Mouse (Mus musculus): ENCODE results near the gene 3110082I17Rik. TPM values are rescaled to one million over a fixed set of nuclear protein-coding genes. Genes with fewer than 3 reads are reported as not detected.
A peak's percentile ranks its signal among the peaks of the same experiment; 100 is the strongest.

The 3110082I17Rik gene
- polyA plus RNA-seq, 1 experiment from 2014 or later: 12.7 TPM

DNA sequence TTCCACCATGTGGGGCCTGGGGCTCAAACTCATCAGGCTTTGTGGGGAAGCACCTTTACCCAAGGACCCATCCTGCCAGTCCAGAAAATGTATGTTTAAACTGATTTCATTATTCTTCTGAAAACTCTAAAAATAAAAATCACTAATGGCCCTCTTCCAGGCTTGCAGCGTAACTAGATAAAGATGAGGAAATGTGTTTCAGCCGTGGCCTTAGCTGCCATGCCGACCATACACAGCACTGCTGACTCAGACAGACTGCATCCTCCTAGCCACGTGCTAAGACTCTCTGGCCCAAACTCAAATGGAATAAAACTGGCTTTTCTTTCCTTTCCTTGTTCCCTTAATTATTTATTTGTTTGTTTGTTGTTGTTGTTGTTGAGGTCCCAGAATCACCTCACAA, 4.5 kb upstream of the 3110082I17Rik start:
- H3K27me3 ChIP-seq (ENCODE audit: control insufficient read depth, insufficient read depth, low read length): no peaks in the 10 kb centered on the region
- H3K9me3 ChIP-seq (ENCODE audit: control insufficient read depth, low read length): no peaks in the 10 kb centered on the region
- no peak overlapping the region for H3K27ac ChIP-seq
- H3K4me2 ChIP-seq (replicated peaks): no peak overlapping the region
- H3K9ac ChIP-seq: no peak overlapping the region
- 69% methylated on average over 4 of the region's 4 CpGs for WGBS
- no peak overlapping the region for H3K4me3 ChIP-seq (replicated peaks; ENCODE audit: low read length)
- no peak for ATAC-seq (ENCODE audit: low FRiP score)
- H3K36me3 ChIP-seq (replicated peaks; ENCODE audit: control insufficient read depth, insufficient read depth): no peaks in the 10 kb centered on the region
- H3K4me1 ChIP-seq (replicated peaks; ENCODE audit: control insufficient read depth, insufficient read depth, low read length): peaks cover 2% of the 10 kb centered on the region
- no peak for DNase-seq (ENCODE audit: low spot score)

GRCm38 (mm10) chr5:139459938-139460337, 389 bp downstream of the 3110082I17Rik start:
- DNase-seq (ENCODE audit: low spot score): no peak
- Histone ChIP-seq H3K27me3 (ENCODE audit: control insufficient read depth, insufficient read depth, low read length) (no peaks in the 10 kb centered on the region), H3K4me1 (replicated peaks; ENCODE audit: control insufficient read depth, insufficient read depth, low read length) (peaks cover 8% of the 10 kb centered on the region), H3K27ac (no peak overlapping the region), H3K36me3 (replicated peaks; ENCODE audit: control insufficient read depth, insufficient read depth) (peaks cover 8% of the 10 kb centered on the region; the same call in 1 of the 2 replicates), H3K9me3 (ENCODE audit: control insufficient read depth, low read length) (no peaks in the 10 kb centered on the region), H3K9ac (peak overlapping the region; percentile 65), H3K4me2 (replicated peaks) (peak overlapping the region; percentile 82), H3K4me3 (replicated peaks; ENCODE audit: low read length) (peak overlapping the region; percentile 63)
- 9% methylated on average over 10 of the region's 10 CpGs for WGBS
- no peak for ATAC-seq (ENCODE audit: low FRiP score)

GRCm38 (mm10) chr5:139457241-139457640, 3.1 kb downstream of the 3110082I17Rik start:
- no peaks in the 10 kb centered on the region for H3K9me3 ChIP-seq (ENCODE audit: control insufficient read depth, low read length)
- no peak overlapping the region for H3K4me2 ChIP-seq (replicated peaks)
- peaks cover 8% of the 10 kb centered on the region for H3K4me1 ChIP-seq (replicated peaks; ENCODE audit: control insufficient read depth, insufficient read depth, low read length)
- H3K27ac ChIP-seq: no peak overlapping the region
- H3K36me3 ChIP-seq (replicated peaks; ENCODE audit: control insufficient read depth, insufficient read depth): peaks cover 22% of the 10 kb centered on the region
- H3K4me3 ChIP-seq (replicated peaks; ENCODE audit: low read length): no peak overlapping the region
- DNase-seq (ENCODE audit: low spot score): no peak
- H3K9ac ChIP-seq: no peak overlapping the region
- 96% methylated on average over 8 of the region's 8 CpGs for WGBS
- no peak for ATAC-seq (ENCODE audit: low FRiP score)
- no peaks in the 10 kb centered on the region for H3K27me3 ChIP-seq (ENCODE audit: control insufficient read depth, insufficient read depth, low read length)

DNA sequence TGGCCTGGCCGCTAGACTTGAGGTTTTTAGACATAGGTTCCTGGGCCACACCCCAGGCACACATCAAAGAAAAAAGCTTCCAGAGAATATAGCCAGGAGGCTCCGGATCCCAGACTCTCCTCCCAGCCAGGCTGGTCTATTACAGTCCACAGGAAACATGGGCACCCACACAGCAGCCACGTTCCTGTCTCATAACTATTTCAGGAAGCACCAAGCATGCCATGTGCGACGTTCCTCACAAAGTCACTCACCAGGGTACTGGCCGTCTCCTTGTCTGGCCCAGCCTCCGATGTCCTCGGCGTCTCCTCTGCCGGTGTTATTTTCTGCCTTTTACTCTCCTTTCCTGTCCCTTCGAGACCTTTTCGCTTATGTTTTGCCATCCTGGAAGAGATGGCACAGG, 5.2 kb downstream of the 3110082I17Rik start:
- H3K4me1 ChIP-seq (replicated peaks; ENCODE audit: control insufficient read depth, insufficient read depth, low read length): peaks cover 9% of the 10 kb centered on the region
- no peak for DNase-seq (ENCODE audit: low spot score)
- H3K27me3 ChIP-seq (ENCODE audit: control insufficient read depth, insufficient read depth, low read length): no peaks in the 10 kb centered on the region
- H3K27ac ChIP-seq: no peak overlapping the region
- H3K36me3 ChIP-seq (replicated peaks; ENCODE audit: control insufficient read depth, insufficient read depth): peaks cover 22% of the 10 kb centered on the region
- no peaks in the 10 kb centered on the region for H3K9me3 ChIP-seq (ENCODE audit: control insufficient read depth, low read length)
- ATAC-seq (ENCODE audit: low FRiP score): no peak
- 85% methylated on average over 12 of the region's 12 CpGs for WGBS
- no peak overlapping the region for H3K4me2 ChIP-seq (replicated peaks)
- no peak overlapping the region for H3K4me3 ChIP-seq (replicated peaks; ENCODE audit: low read length)
- no peak overlapping the region for H3K9ac ChIP-seq

- Histone ChIP-seq H3K4me2 (replicated peaks) (no peak overlapping the region), H3K27ac (no peak overlapping the region), H3K4me3 (replicated peaks; ENCODE audit: low read length) (no peak overlapping the region), H3K4me1 (replicated peaks; ENCODE audit: control insufficient read depth, insufficient read depth, low read length) (peaks cover 15% of the 10 kb centered on the region; the same call in 1 of the 2 replicates), H3K9ac (no peak overlapping the region), H3K9me3 (ENCODE audit: control insufficient read depth, low read length) (no peaks in the 10 kb centered on the region), H3K27me3 (ENCODE audit: control insufficient read depth, insufficient read depth, low read length) (no peaks in the 10 kb centered on the region), H3K36me3 (replicated peaks; ENCODE audit: control insufficient read depth, insufficient read depth) (peaks cover 22% of the 10 kb centered on the region)
- 84% methylated on average over 10 of the region's 10 CpGs for WGBS
- ATAC-seq (ENCODE audit: low FRiP score): no peak
- no peak for DNase-seq (ENCODE audit: low spot score)
These were observed 7.3 kb downstream of the 3110082I17Rik start for GRCm38 (mm10) chr5:139453031-139453430.

DNA sequence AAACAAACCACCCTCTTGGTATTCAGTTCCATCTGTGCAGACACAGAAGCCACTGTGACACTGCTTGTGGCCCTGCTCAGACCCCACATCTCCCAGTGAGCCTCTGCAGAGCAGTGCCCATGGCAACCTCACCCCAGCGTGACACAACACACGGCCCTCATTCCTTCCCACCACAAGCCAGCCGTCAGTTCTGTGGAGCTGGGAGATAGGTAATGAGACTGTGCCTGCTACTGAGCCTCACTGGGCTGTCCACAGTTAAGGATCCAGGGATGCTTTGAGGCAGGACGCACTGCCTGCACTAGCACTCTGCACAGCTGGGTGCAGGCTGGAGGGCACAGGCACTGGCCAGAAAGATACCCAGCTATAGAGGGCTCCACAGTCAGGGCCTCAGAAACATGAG, 10.4 kb downstream of the 3110082I17Rik start:
- Histone ChIP-seq H3K27ac (peak overlapping the region; percentile 49; the same call in 1 of the 2 replicates), H3K36me3 (replicated peaks; ENCODE audit: control insufficient read depth, insufficient read depth) (peaks cover 13% of the 10 kb centered on the region), H3K4me1 (replicated peaks; ENCODE audit: control insufficient read depth, insufficient read depth, low read length) (peaks cover 21% of the 10 kb centered on the region; the same call in 1 of the 2 replicates), H3K9ac (no peak overlapping the region), H3K27me3 (ENCODE audit: control insufficient read depth, insufficient read depth, low read length) (no peaks in the 10 kb centered on the region), H3K4me3 (replicated peaks; ENCODE audit: low read length) (no peak overlapping the region), H3K9me3 (ENCODE audit: control insufficient read depth, low read length) (no peaks in the 10 kb centered on the region), H3K4me2 (replicated peaks) (no peak overlapping the region)
- ATAC-seq (ENCODE audit: low FRiP score) (peak; percentile 71; the same call in 1 of the 2 replicates), DNase-seq (ENCODE audit: low spot score) (no peak)
- WGBS: 15% methylated on average over 4 of the region's 4 CpGs

DNA sequence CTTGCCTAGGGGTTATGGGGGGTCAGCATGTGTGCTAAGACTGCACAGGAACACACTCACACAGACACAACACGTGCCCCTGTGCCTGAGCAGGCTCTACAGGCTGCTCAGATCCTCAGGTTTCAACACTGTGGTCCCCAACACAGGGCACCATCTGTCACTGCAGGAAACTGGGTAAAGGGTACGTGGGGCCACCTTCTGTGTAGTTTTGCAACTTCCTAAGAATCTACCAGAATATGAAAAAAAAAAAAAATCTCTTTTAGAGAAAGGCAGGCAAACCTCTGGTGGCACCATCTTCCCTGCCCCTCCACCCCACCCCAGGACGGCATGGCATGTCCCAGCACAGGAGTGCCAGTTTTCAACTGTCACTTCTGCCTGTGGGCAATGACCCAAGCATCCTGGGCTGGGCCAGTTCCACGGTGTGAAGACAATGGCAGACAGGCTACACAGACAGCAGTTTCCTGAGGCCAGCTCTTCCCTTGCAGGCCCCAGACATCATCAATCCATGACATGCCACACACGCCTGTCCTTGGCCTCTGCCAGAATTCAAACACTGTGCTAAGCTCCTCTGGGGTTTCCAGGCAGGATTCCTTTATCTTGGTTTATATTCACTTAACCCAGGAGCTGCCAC, 11.1 kb downstream of the 3110082I17Rik start:
- WGBS: 32% methylated on average over 5 of the region's 5 CpGs
- peak overlapping the region; percentile 49; the same call in 1 of the 2 replicates for H3K27ac ChIP-seq
- H3K4me1 ChIP-seq (replicated peaks; ENCODE audit: control insufficient read depth, insufficient read depth, low read length): peaks cover 21% of the 10 kb centered on the region; the same call in 1 of the 2 replicates
- DNase-seq (ENCODE audit: low spot score) (no peak), ATAC-seq (ENCODE audit: low FRiP score) (peak; percentile 37; the same call in 1 of the 2 replicates)
- no peak overlapping the region for H3K4me2 ChIP-seq (replicated peaks)
- no peaks in the 10 kb centered on the region for H3K9me3 ChIP-seq (ENCODE audit: control insufficient read depth, low read length)
- H3K4me3 ChIP-seq (replicated peaks; ENCODE audit: low read length): no peak overlapping the region
- H3K36me3 ChIP-seq (replicated peaks; ENCODE audit: control insufficient read depth, insufficient read depth): peaks cover 8% of the 10 kb centered on the region; the same call in 1 of the 2 replicates
- no peaks in the 10 kb centered on the region for H3K27me3 ChIP-seq (ENCODE audit: control insufficient read depth, insufficient read depth, low read length)
- H3K9ac ChIP-seq: 0 out of 2 replicates have a peak overlapping the region, but pooled peaks have one; percentile 20

DNA sequence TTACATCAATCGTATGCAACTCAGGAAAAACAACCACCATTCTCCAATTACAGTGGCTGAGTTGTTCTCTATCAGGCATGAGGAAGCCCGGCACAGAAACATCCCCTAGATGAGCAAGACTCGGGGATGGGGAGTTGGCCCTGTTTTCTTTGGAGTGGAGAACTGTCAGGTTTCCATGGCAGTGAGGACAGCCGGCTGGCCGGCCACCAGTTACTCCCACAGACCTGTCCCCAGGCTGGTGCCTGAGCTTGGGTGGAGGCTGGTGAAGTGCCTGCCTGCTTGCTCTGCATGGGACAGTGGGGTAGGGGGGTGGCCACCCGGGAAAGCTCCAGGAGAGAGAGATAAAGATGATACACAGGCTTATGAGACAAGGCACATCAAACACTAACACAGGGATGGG, 12.3 kb downstream of the 3110082I17Rik start:
- Histone ChIP-seq H3K4me3 (replicated peaks; ENCODE audit: low read length) (no peak overlapping the region), H3K36me3 (replicated peaks; ENCODE audit: control insufficient read depth, insufficient read depth) (no peaks in the 10 kb centered on the region), H3K27me3 (ENCODE audit: control insufficient read depth, insufficient read depth, low read length) (no peaks in the 10 kb centered on the region), H3K4me2 (replicated peaks) (no peak overlapping the region), H3K4me1 (replicated peaks; ENCODE audit: control insufficient read depth, insufficient read depth, low read length) (peaks cover 21% of the 10 kb centered on the region; the same call in 1 of the 2 replicates), H3K9ac (no peak overlapping the region), H3K9me3 (ENCODE audit: control insufficient read depth, low read length) (no peaks in the 10 kb centered on the region), H3K27ac (no peak overlapping the region)
- ATAC-seq (ENCODE audit: low FRiP score): no peak
- 68% methylated on average over 6 of the region's 6 CpGs for WGBS
- DNase-seq (ENCODE audit: low spot score): no peak

- H3K4me1 ChIP-seq (replicated peaks; ENCODE audit: control insufficient read depth, insufficient read depth, low read length): peaks cover 21% of the 10 kb centered on the region; the same call in 1 of the 2 replicates
- DNase-seq (ENCODE audit: low spot score) (no peak), ATAC-seq (ENCODE audit: low FRiP score) (no peak)
- no peaks in the 10 kb centered on the region for H3K27me3 ChIP-seq (ENCODE audit: control insufficient read depth, insufficient read depth, low read length)
- WGBS: 88% methylated on average over 8 of the region's 8 CpGs
- H3K4me3 ChIP-seq (replicated peaks; ENCODE audit: low read length): no peak overlapping the region
- no peak overlapping the region for H3K27ac ChIP-seq
- H3K9ac ChIP-seq: no peak overlapping the region
- H3K36me3 ChIP-seq (replicated peaks; ENCODE audit: control insufficient read depth, insufficient read depth): no peaks in the 10 kb centered on the region
- no peak overlapping the region for H3K4me2 ChIP-seq (replicated peaks)
- H3K9me3 ChIP-seq (ENCODE audit: control insufficient read depth, low read length): no peaks in the 10 kb centered on the region
These were observed 15.1 kb downstream of the 3110082I17Rik start for GRCm38 (mm10) chr5:139445258-139445657.

Data from hindbrain, embryonic 14.5 days (tissue).